Mouse (Mus musculus): Measurements from ENCODE around the gene Col12a1. TPM values are rescaled to one million over a fixed set of nuclear protein-coding genes. Genes with fewer than 3 reads are reported as not detected.

Col12a1 gene
- not detected in 2 replicates for polyA plus RNA-seq (2012)

DNA sequence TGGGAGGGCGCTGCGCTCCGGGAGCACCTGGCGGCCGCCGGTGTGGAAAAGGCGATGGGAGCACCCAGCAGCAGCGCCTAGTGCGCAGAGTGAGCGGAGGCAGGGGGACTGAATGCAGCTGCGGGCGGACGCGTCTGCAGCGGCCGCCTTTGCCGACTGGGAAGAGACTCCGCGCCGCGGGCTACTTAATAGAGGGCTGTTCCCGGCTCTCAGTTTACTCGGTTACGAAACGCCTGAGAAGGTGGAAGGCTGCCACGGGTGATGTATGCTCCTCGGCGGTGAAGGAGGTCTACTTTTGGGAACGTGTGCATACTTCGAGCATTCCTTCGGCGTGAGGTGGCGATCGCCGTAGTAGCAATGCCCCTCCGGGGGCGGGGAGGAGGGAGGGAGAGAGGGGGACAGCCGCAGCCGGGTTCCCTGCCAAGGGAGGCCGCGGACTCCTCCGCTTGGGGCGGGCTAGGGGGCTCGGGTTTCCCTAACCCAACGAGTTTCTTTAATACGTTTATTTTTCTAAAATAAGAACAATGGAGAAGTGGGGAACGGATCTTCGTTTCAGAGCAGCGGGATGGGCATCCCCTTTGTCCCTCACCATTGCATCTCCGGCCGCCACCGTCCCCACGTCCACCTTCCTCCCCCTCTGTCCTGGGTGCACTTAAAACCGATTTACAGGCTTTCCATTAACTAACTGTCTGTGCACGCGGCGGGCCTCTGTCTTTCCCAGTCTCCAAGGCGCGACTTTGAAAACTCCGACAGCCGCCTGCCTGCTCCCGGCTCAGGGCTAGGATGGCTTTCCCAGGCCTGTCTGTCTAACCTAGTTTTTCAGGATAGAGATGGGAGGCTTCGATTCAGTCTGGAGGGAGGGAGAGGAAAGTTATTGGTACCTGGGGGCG lies at the start of gene Col12a1:
Col12a1 (minus strand) TSS at position 351 of the 890 bp plus-strand sequence.
- H3K4me1 ChIP-seq (ENCODE audit: control insufficient read depth) = no peaks in the 10 kb centered on the region
- no peaks in the 10 kb centered on the region for H3K9me3 ChIP-seq (ENCODE audit: control insufficient read depth, low read length)
- H3K36me3 ChIP-seq (ENCODE audit: control insufficient read depth) = no peaks in the 10 kb centered on the region
- TF ChIP-seq GATA1 (IDR thresholded peaks at IDR 0.05; ENCODE audit: low read length) (no peak), TAL1 (IDR thresholded peaks at IDR 0.05; ENCODE audit: low read length) (no peak)
- H3K27me3 ChIP-seq (ENCODE audit: control insufficient read depth) = peaks cover 57% of the 10 kb centered on the region
- no peak within 1 kb of the TSS for H3K4me3 ChIP-seq (replicated peaks)

- TF ChIP-seq GATA1 (IDR thresholded peaks at IDR 0.05; ENCODE audit: low read length) = no peak
- no peak for TF ChIP-seq TAL1 (IDR thresholded peaks at IDR 0.05; ENCODE audit: low read length)
- no peaks in the 10 kb centered on the region for H3K27me3 ChIP-seq (ENCODE audit: control insufficient read depth)
- H3K9me3 ChIP-seq (ENCODE audit: control insufficient read depth, low read length) = no peaks in the 10 kb centered on the region
- peaks cover 13% of the 10 kb centered on the region for H3K36me3 ChIP-seq (ENCODE audit: control insufficient read depth)
- H3K4me3 ChIP-seq (replicated peaks) = no peak overlapping the region
- H3K4me1 ChIP-seq (ENCODE audit: control insufficient read depth) = no peaks in the 10 kb centered on the region
Observed at GRCm38 (mm10) chr9:79766991-79767545, 48.4 kb upstream of the Col12a1 start.

DNA sequence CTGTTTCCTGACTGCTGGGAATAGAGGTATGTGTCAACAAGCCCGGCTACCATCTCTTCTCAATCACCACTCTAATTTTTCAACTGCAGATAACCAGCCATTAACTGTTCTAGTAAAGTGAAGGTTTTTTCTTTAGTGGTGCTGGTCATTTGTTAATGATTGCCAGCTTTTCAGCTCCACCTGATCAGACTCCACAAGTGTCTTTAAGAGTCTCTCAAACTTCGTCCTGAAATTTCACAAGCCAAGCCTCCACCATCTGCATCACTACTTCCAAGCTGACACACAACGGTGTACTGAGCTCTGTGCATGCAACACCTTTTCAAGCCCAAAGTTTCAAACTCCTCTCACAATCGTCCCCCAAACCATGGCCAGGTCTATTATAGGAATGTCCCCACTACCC lies 46.7 kb upstream of the Col12a1 start:
- H3K4me1 ChIP-seq (ENCODE audit: control insufficient read depth) = peaks cover 2% of the 10 kb centered on the region
- H3K9me3 ChIP-seq (ENCODE audit: control insufficient read depth, low read length) = no peaks in the 10 kb centered on the region
- H3K36me3 ChIP-seq (ENCODE audit: control insufficient read depth) = peaks cover 2% of the 10 kb centered on the region
- H3K4me3 ChIP-seq (replicated peaks) = no peak overlapping the region
- TF ChIP-seq TAL1 (IDR thresholded peaks at IDR 0.05; ENCODE audit: low read length) = no peak
- TF ChIP-seq GATA1 (IDR thresholded peaks at IDR 0.05; ENCODE audit: low read length) = no peak
- no peaks in the 10 kb centered on the region for H3K27me3 ChIP-seq (ENCODE audit: control insufficient read depth)

GRCm38 (mm10) chr9:79762519-79762918 lies 43.9 kb upstream of the Col12a1 start:
- TF ChIP-seq GATA1 (IDR thresholded peaks at IDR 0.05; ENCODE audit: low read length) = no peak
- TF ChIP-seq TAL1 (IDR thresholded peaks at IDR 0.05; ENCODE audit: low read length) = no peak
- H3K4me1 ChIP-seq (ENCODE audit: control insufficient read depth) = peaks cover 18% of the 10 kb centered on the region
- no peaks in the 10 kb centered on the region for H3K27me3 ChIP-seq (ENCODE audit: control insufficient read depth)
- H3K4me3 ChIP-seq (replicated peaks) = no peak overlapping the region
- H3K36me3 ChIP-seq (ENCODE audit: control insufficient read depth) = peaks cover 5% of the 10 kb centered on the region
- no peaks in the 10 kb centered on the region for H3K9me3 ChIP-seq (ENCODE audit: control insufficient read depth, low read length)

GRCm38 (mm10) chr9:79760076-79760475 lies 41.4 kb upstream of the Col12a1 start:
- peaks cover 29% of the 10 kb centered on the region for H3K36me3 ChIP-seq (ENCODE audit: control insufficient read depth)
- H3K9me3 ChIP-seq (ENCODE audit: control insufficient read depth, low read length) = no peaks in the 10 kb centered on the region
- no peaks in the 10 kb centered on the region for H3K27me3 ChIP-seq (ENCODE audit: control insufficient read depth)
- TF ChIP-seq TAL1 (IDR thresholded peaks at IDR 0.05; ENCODE audit: low read length) (no peak), GATA1 (IDR thresholded peaks at IDR 0.05; ENCODE audit: low read length) (no peak)
- H3K4me1 ChIP-seq (ENCODE audit: control insufficient read depth) = peaks cover 19% of the 10 kb centered on the region
- H3K4me3 ChIP-seq (replicated peaks) = peak overlapping the region; percentile 79

GRCm38 (mm10) chr9:79759385-79760005 lies 40.9 kb upstream of the Col12a1 start, which contains the start of gene Cox7a2:
TSS of gene Cox7a2 (minus strand) at chr9:79759878.
- no peaks in the 10 kb centered on the region for H3K27me3 ChIP-seq (ENCODE audit: control insufficient read depth)
- peaks cover 19% of the 10 kb centered on the region for H3K4me1 ChIP-seq (ENCODE audit: control insufficient read depth)
- H3K36me3 ChIP-seq (ENCODE audit: control insufficient read depth) = peaks cover 33% of the 10 kb centered on the region
- TF ChIP-seq TAL1 (IDR thresholded peaks at IDR 0.05; ENCODE audit: low read length) (no peak), GATA1 (IDR thresholded peaks at IDR 0.05; ENCODE audit: low read length) (no peak)
- H3K4me3 ChIP-seq (replicated peaks) = peak within 1 kb of the TSS; percentile 79
- H3K9me3 ChIP-seq (ENCODE audit: control insufficient read depth, low read length) = no peaks in the 10 kb centered on the region

DNA sequence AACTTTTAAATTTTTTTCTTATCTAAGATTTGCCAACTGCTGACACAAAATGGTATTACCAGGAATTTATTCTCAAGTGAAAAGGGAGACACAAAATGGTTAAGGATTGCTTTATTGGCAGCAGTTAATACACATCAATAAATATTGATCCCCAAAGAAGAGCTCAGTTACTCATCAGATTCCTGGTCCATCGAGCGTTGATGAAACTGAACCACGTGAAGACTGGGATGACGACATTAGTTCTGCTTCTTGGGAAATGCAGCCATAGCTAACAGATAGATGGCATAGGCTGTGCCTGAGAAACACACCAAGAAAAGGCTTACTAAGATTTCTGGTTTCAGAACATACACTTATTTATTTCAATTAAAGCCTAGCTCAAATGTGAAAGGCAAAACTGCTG lies 36.7 kb upstream of the Col12a1 start:
- Histone ChIP-seq H3K9me3 (ENCODE audit: control insufficient read depth, low read length) (no peaks in the 10 kb centered on the region), H3K4me1 (ENCODE audit: control insufficient read depth) (peaks cover 17% of the 10 kb centered on the region), H3K27me3 (ENCODE audit: control insufficient read depth) (no peaks in the 10 kb centered on the region), H3K36me3 (ENCODE audit: control insufficient read depth) (peaks cover 57% of the 10 kb centered on the region), H3K4me3 (replicated peaks) (no peak overlapping the region)
- TF ChIP-seq GATA1 (IDR thresholded peaks at IDR 0.05; ENCODE audit: low read length) (no peak), TAL1 (IDR thresholded peaks at IDR 0.05; ENCODE audit: low read length) (no peak)

GRCm38 (mm10) chr9:79751846-79752245 lies 33.2 kb upstream of the Col12a1 start:
- H3K4me1 ChIP-seq (ENCODE audit: control insufficient read depth) = no peaks in the 10 kb centered on the region
- peaks cover 45% of the 10 kb centered on the region for H3K36me3 ChIP-seq (ENCODE audit: control insufficient read depth)
- no peaks in the 10 kb centered on the region for H3K27me3 ChIP-seq (ENCODE audit: control insufficient read depth)
- no peaks in the 10 kb centered on the region for H3K9me3 ChIP-seq (ENCODE audit: control insufficient read depth, low read length)
- no peak for TF ChIP-seq GATA1 (IDR thresholded peaks at IDR 0.05; ENCODE audit: low read length)
- TF ChIP-seq TAL1 (IDR thresholded peaks at IDR 0.05; ENCODE audit: low read length) = no peak
- H3K4me3 ChIP-seq (replicated peaks) = no peak overlapping the region

DNA sequence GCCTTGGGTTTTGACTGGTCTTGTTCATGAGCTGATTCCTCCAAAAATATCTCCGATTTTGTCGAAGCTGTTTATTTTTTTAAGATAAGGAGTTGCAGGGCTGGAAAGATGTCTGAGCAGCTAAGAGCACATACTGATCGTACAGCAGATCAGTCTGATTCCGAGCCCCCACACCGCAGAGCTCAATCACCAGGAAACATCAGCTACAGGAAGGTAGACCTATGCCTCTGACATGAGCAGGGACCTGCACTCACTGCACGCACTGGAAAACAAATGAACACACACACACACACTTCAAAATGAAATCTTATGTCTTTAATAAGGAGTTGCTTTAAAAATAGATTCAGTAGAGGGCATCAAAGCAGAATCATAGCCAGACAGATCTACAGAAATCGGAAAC lies 32.1 kb upstream of the Col12a1 start:
- TF ChIP-seq GATA1 (IDR thresholded peaks at IDR 0.05; ENCODE audit: low read length) (no peak), TAL1 (IDR thresholded peaks at IDR 0.05; ENCODE audit: low read length) (no peak)
- Histone ChIP-seq H3K4me3 (replicated peaks) (no peak overlapping the region), H3K9me3 (ENCODE audit: control insufficient read depth, low read length) (no peaks in the 10 kb centered on the region), H3K36me3 (ENCODE audit: control insufficient read depth) (peaks cover 34% of the 10 kb centered on the region), H3K27me3 (ENCODE audit: control insufficient read depth) (no peaks in the 10 kb centered on the region), H3K4me1 (ENCODE audit: control insufficient read depth) (no peaks in the 10 kb centered on the region)
